Mouse (Mus musculus): ENCODE data around the gene Ciz1. TPM values are rescaled to one million over a fixed set of nuclear protein-coding genes. Genes with fewer than 3 reads are reported as not detected.
A peak's percentile ranks its signal among the peaks of the same experiment; 100 is the strongest.

Gene Ciz1
- total RNA-seq, 2 experiments from 2014 or later: 32.2 to 36.5 TPM

DNA sequence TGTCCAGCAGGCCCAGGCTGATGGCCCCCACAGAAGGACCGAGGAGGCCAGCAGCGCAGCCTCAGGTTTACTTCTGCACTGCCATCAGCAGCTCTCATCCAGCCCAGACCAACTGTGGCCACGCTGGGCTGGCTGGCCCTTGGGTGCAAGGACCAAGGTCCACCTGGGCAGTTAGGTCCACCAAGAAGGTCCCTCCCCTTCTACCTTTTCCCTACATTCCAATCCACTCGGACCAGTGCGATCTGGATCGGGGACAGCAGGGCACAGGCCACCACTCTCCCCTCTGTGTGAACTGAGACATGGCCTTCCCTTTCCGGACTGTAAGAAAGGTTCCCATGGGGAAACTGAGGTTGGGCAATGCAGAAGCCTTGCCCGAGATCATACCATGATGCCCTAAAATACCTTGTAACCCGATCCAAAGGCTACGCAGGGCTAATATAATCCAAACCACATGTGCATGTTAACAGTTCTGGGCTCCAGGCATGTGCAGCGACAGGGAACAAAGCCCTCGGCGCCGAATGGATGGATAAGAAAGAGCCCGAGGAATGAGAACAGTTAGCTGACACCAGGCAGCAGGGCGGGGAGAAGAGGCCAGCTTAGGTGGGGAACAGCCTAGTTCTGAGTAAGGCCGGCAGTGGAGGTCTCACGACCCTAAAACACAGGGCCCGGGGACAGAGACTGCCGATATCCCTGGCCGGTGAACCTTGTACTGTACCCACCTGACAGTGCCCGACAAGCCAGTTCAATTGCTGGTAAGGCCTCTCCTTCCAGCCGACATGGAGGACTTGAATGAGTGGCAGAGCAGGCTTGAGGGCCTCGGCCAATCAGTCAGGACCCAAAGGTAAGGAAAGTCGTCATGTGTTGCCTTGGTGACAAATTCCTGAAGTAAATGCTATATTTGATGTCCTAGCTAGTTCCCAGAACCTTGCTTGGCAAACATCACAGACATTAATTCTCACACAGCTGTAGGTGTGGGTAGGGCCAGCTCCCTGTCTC is 56.6 kb downstream of the Ciz1 start:
- no peak for DNase-seq
- intact Hi-C loops (cut with DNase I): no loop called here

DNA sequence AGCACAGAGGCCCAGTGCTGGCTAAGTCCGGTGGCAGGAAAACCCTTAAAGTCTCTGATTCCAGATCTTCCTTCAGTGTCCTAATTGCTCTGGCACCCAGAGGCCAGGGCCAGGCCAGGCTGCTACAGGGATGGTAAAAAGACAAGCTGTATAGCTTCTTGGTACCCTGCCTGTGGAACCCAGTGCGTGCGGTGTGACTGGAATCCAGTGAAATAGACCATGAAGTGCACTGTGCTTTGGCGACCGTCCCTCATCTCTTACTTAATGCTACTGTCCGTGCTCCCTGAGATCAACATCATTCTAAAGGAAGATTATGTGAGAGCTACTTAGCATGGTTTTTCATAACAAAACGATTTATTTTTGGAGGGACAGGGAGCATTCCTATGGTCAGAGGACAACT is 59.3 kb downstream of the Ciz1 start:
- no peak for DNase-seq
- intact Hi-C loops (cut with DNase I): no loop called here

- intact Hi-C loops (cut with DNase I): no loop called here
- DNase-seq: no peak
These were observed 60.8 kb downstream of the Ciz1 start for GRCm38 (mm10) chr2:32412742-32413531.

DNA sequence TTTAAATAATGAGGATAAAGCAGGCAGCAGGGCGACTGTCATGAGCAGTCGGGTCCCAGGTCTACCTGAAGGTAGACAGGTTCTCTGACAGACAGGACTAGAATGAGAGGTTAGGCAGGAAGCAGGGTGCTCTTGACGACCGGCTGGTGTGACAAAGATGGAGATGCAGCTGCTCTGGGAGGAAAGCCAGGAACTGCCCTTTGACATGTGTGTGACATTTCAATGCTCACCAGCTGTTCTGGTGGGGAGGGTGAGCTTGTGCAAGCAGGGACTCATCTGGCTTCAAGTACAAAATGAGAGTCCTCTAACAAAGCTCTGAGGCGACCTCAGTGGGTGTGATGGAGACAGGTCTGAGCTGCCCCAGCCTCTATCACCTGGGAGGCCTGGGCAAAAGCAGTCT is 61.8 kb downstream of the Ciz1 start:
- peak in 1 of 2 experiments; percentile 33 for DNase-seq
- intact Hi-C loops (cut with DNase I): no loop called here

DNA sequence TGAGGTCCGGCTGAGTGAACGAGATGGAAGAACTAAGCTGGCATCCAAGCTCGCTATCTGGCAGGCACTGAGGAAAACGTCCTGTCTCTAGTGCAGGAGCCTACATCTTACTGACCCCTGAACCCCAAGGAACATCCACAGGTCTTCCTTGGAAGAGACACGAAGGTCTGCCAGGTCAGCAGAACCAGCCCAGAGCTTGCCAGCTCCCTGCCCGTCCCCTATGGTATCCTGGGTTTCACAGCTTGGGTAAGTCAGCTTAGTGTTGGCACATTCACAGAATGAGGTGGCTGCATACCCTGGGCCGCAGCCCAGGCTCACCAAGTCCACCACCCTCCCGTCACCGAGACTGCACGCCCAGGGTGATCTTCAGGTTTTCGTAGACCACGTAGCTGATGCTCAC is 63.7 kb downstream of the Ciz1 start:
- intact Hi-C loops (cut with DNase I): no loop called here
- DNase-seq: no peak

GRCm38 (mm10) chr2:32416556-32416955 is 64.4 kb downstream of the Ciz1 start:
- intact Hi-C loops (cut with DNase I): no loop called here
- DNase-seq: no peak

DNA sequence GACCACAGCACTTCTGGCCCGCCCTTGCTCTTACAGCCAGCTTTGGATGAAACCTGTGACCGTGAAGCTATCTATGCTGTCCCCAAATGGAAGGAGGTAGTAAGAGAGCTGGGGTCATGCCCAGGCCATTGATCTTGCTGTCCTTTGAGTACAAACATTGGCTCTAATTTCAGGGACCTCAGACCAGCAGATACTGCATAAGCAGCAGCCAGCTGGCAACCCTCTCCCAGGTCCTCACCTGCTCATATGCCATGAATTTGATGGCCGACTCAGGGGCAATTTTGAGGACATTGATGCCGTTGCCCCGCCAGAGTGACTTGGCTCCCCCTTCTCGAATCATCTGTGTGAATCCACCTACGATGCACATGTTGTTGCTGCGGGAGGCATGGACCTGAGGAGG is 65.4 kb downstream of the Ciz1 start:
- no peak for DNase-seq
- intact Hi-C loops (cut with DNase I): no loop called here

DNA sequence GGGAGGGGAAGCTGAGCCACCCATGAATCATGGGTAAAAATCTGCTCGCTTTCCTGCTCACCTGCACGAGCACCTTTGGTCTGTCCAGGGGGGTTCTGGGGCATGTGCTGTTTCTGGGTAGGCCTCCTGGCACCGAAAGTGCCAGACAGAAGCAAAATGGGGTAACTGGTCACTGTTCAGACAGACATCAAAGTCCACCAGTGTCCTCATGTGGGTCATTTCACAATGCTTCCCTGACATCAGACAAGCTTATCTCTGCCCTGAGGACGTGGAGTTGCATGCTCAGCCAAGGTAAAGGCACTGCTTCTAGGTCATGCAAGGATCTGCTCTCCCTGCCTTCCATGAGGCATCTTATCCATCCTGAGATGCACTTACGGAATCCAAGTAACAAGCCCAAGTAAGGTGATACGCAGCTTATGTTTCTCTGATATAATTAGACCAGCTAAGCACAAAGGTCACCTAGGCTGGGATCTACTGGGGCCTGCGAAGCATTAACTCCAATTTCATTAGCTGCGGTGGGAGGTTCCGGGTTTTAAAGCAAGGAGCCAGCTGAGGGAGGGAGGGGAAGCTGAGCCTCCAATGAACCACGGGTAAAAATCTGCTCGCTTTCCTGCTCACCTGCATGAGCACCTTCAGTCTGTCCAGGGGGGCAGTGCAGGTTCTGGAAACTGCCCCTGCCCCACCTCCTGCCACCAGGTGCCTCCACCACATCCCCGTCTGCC is 66.5 kb downstream of the Ciz1 start:
- no peak for DNase-seq
- intact Hi-C loops (cut with DNase I): no loop called here

- peak; percentile 64 to 71 for DNase-seq
- intact Hi-C loops (cut with DNase I): no loop called here
These were observed 67.2 kb downstream of the Ciz1 start for GRCm38 (mm10) chr2:32419359-32419758.

DNA sequence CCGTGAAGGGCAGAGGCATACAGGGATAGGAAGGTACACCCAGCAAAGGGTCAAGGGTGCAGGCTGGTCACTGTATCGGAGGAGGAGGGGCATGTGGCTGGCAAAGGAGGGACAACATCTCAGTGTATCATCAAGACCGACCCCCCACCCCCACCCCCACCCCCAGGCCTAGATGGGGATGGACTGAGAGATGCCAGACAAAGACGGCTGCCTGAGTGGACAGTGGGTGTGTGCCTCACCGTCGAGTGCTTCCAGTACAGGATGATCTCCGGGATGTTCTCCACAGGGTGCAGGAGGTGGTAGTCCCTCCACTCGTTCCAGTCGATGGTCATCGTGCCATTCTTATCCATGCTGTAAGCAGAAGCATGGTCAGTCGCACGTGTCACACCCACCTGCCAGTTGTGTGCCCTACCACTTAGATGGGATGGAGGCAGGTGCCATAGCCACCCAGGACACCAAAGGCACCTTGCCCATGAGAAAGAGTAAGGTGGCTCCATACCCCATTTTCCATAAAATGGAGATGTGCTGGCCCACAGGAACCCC is 68.0 kb downstream of the Ciz1 start:
- no peak for DNase-seq
- intact Hi-C loops (cut with DNase I): no loop called here

- no peak for DNase-seq
These were observed 68.5 kb downstream of the Ciz1 start for GRCm38 (mm10) chr2:32420647-32421046.

DNA sequence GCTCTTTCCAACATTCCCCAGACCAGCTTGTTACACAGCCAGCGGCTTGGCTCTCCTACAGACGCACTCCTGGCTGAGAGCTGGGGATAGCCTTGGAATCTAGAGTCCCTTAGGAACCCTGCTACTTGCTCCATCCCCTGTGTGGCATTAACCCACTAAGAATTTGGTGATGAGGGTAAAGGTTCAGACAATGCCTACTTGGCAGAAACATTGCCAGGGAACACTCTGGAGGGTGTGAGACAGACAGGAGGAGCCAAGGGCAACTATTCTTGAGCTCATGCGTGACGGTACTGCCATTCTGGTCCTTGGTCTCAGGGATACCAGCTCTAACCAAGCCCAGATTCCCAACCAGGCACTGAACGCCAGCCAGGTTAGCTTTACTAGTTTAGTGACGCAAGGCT is 69.7 kb downstream of the Ciz1 start:
- DNase-seq: no peak
- intact Hi-C loops (cut with DNase I): loop anchor here (2.0 kb wide), 1 partner anchor 29 kb away; the partner anchor contains the start of genes Naif1 and Slc25a25

More at GRCm38 (mm10) chr2:32420647-32421046, 68.5 kb downstream of the Ciz1 start:
- intact Hi-C loops (cut with DNase I): no loop called here

DNA sequence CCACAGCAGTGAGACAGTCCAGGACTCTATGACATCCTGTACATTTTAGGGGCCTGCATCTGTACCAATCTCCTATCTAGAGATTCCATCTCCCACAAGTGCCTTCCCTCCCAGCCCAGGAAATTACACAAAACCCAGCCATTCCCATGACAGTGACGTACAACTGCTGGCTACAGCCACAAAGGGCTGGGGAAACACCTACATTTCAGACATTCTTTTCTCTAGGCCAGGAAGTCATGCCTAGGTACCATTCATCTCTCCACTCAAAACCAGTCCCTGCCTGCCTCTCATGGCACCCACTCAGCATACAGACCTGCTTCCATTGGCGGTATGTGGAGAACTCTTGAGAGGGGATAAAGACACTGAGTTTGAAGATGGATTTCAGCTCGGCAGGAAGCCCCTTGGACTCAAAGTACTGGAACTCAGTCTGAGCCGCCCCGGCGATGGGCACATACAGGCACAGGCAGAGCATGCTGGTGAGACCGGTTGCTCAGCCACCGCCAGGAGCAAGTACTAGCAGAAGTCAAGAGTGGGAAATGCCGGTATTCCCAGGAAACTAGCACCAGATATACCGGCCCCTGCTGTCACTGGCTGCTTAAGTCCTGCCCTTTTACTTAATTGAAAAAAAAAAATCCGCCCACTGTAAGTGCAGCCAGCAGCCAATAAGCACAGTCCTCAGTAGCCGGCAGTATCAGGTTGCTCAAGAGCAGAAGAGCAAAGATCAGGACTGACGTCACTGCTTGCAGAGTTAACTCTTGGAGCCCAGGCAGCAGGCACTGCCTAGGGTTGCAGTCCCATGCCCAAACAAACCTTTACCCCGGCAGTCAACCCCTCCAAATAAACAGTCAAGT is 71.6 kb downstream of the Ciz1 start:
- peak; percentile 66 to 71 for DNase-seq
- intact Hi-C loops (cut with DNase I): loop anchor here (2.0 kb wide), 1 partner anchor 27 kb away; the partner anchor contains the start of genes Naif1 and Slc25a25

GRCm38 (mm10) chr2:32424796-32425195 is 72.7 kb downstream of the Ciz1 start:
- intact Hi-C loops (cut with DNase I): no loop called here
- no peak for DNase-seq

GRCm38 (mm10) chr2:32425568-32425967 is 73.4 kb downstream of the Ciz1 start:
- intact Hi-C loops (cut with DNase I): no loop called here

DNA sequence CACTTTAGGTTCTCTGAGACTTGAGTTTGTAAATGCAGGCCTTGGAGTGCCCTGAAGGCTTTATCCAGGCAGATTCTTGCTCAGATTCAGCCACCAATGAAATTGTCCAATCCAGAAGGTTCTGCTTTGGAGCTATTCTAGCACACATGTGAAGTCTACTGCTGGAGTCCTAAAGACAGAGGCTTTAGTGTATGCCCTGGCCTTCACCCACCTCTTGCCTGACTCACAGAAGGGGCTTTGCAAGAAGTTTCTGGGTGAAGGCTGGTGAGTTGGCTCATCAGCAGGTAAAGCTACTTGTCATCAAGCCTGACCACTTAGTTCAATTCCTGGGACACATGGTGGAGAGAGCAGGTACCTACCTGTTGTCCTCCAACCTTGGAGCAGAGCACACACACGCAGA is 74.0 kb downstream of the Ciz1 start:
- intact Hi-C loops (cut with DNase I): no loop called here
- no peak for DNase-seq

More at GRCm38 (mm10) chr2:32425568-32425967, 73.4 kb downstream of the Ciz1 start:
- no peak for DNase-seq

DNA sequence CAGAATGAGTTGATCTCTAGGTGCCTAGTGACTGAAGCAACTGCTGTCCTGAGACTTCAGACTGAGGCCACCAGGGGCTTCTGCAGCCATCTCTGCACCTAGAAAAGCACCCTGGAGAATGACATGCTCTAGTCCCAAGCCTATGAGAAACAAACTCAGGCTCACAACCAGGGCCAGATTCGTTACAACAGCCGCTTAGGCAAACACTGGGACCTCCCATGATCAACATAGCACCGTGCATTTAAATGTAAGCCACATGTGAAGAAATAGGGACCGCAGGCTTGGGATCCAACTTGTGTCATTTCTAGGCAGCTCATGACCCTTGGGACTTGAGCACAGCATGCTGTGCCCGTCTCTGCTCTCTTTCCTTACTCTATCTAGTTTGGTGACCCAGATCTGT is 75.6 kb downstream of the Ciz1 start:
- intact Hi-C loops (cut with DNase I): no loop called here
- DNase-seq: no peak

DNA sequence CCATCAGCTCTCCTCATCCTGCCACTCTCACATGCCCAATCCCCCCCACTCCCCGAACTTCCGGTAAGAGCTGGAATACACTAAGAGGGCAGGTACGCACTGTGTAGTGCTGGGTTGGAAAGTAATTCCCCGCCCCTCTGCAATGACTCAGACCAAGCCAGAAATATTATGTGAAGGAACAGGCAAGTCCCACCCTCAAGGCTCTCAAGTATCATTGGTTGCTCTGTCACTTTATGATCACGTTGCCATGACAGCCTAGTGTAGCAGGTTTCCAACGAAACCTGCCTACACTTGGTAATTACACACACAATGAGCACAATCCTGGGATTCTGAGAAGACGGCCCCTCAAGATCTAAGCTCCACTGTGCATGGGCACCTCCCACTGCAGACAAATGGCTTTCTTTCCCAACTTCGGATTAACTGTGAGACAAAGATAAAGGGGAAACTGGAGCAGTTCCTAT is 76.2 kb downstream of the Ciz1 start:
- no peak for DNase-seq

GRCm38 (mm10) chr2:32429215-32429891 is 77.2 kb downstream of the Ciz1 start:
- intact Hi-C loops (cut with DNase I): no loop called here
- DNase-seq: no peak

More for the DNA sequence above, 76.2 kb downstream of the Ciz1 start:
- intact Hi-C loops (cut with DNase I): no loop called here
